ENCODE assay signal across 9 mouse cellular contexts in the genomic region with DNA sequence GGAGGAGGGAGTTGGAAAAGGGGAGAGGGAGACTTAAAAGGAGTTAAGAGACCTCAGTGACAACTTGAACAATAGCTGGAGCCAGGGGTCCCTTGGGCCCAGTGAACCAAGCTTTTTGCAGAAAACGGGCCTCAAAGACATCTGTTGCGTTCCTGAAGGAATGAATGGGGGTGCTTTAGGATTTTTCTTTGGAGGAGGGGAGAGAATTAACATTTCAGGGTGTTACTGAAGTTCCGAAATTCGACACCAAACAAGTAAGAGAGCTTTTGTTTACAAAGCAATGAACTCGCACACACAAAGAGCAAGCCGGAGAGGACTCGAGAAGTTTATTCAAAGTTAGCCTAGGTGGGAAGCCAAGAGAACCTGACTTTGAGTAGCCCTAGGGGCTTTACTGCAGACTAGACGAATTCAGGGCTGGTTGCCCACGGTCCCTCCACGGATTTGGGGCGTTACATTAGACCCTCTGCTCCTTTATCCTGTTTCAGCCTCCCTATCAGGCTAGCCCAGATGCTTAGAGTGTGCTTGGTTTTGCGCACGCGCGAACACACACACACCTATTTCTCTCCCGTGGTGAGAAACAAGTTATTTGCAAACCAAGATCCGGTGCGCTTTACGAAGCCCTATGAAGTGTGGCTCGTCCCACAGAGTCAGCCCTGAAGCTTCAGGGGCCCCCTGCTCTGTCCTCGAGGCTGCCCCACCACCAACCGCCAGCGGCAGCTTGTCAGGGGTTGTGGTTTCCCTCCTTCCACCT. TPM values are rescaled to one million over a fixed set of nuclear protein-coding genes. Genes with fewer than 3 reads are reported as not detected.
DNase-seq lines count a peak whose midpoint lies in the region; ATAC-seq and TF ChIP-seq lines count a peak whose summit lies in the region.
"Had no signal": no experiment of that assay in that cellular context is flagged by ENCODE, and none has a peak within 500 bp of the region (broad histone marks: within the 10 kb centered on the region; RNA-seq: fewer than 3 reads in every experiment).

No protein-coding gene starts in this region.

- peak overlapping the region; percentile 96 for H3K4me2 ChIP-seq in hindbrain, embryonic 12.5 days (replicated peaks)
- H3K4me2 ChIP-seq in liver, embryonic 11.5 days: peak overlapping the region; percentile 92
- H3K4me2 ChIP-seq in neural tube, embryonic 13.5 days: peak overlapping the region; percentile 98

- ATAC-seq in hindbrain, embryonic 12.5 days (ENCODE audit: low FRiP score): no peak
- ATAC-seq in liver, embryonic 11.5 days (replicated peaks; ENCODE audit: low FRiP score): peak; percentile 76
- ATAC-seq in neural tube, embryonic 13.5 days (ENCODE audit: low read depth): peak; percentile 16; the same call in 1 of the 2 replicates

- intact Hi-C loops in gastrocnemius, adult 2 months (cut with DNase I): loop anchor here (2.0 to 5.0 kb wide), 2 partner anchors 108 to 157 kb away; partner anchors contain the start of genes Aagab and Iqch
- intact Hi-C loops in gastrocnemius, postnatal 14 days (cut with DNase I; ENCODE audit: low total_unique reads): loop anchor here (10.0 kb wide), 1 partner anchor 94 kb away; no protein-coding TSS in a partner anchor

- H3K27ac ChIP-seq in gastrocnemius, adult 2 months: peak overlapping the region; percentile 97
- H3K27ac ChIP-seq in hindbrain, embryonic 12.5 days: peak overlapping the region; percentile 86
- H3K27ac ChIP-seq in liver, embryonic 11.5 days (ENCODE audit: low read depth, low read length): peak overlapping the region; percentile 93
- peak overlapping the region; percentile 90 for H3K27ac ChIP-seq in neural tube, embryonic 13.5 days (replicated peaks)

- H3K4me3 ChIP-seq in gastrocnemius, adult 2 months: peak overlapping the region; percentile 95
- H3K4me3 ChIP-seq in hindbrain, embryonic 12.5 days: peak overlapping the region; percentile 78
- peak overlapping the region; percentile 87 for H3K4me3 ChIP-seq in liver, embryonic 11.5 days (ENCODE audit: low read depth, low read length)
- peak overlapping the region; percentile 74 for H3K4me3 ChIP-seq in neural tube, embryonic 13.5 days

- H3K9ac ChIP-seq in hindbrain, embryonic 12.5 days: peak overlapping the region; percentile 76
- peak overlapping the region; percentile 83 for H3K9ac ChIP-seq in liver, embryonic 11.5 days (ENCODE audit: low read depth, low read length)
- H3K9ac ChIP-seq in neural tube, embryonic 13.5 days: peak overlapping the region; percentile 85

- no peaks in the 10 kb centered on the region; the same call in 1 of the 2 replicates for H3K27me3 ChIP-seq in hindbrain, embryonic 12.5 days
- no peaks in the 10 kb centered on the region for H3K27me3 ChIP-seq in liver, embryonic 11.5 days (replicated peaks; ENCODE audit: control insufficient read depth, insufficient read depth, low read length)
- H3K27me3 ChIP-seq in neural tube, embryonic 13.5 days: peaks cover 12% of the 10 kb centered on the region; the same call in 1 of the 2 replicates
- H3K27me3 ChIP-seq: Patski had no signal

- peaks cover 4% of the 10 kb centered on the region; the same call in 1 of the 2 replicates for H3K9me3 ChIP-seq in hindbrain, embryonic 12.5 days (replicated peaks)
- no peaks in the 10 kb centered on the region for H3K9me3 ChIP-seq in liver, embryonic 11.5 days (ENCODE audit: control insufficient read depth, low read length)
- H3K9me3 ChIP-seq in neural tube, embryonic 13.5 days: no peaks in the 10 kb centered on the region

- no peak for DNase-seq in gastrocnemius, adult 2 months
- DNase-seq in gastrocnemius, postnatal 14 days: no peak
- peak; percentile 82 for DNase-seq in embryo, embryonic 10 days (ENCODE audit: low spot score)
- DNase-seq in liver, embryonic 11.5 days (ENCODE audit: low spot score): peak; percentile 77
- DNase-seq in urinary bladder, postnatal 36 days (ENCODE audit: low spot score in 2 of 2): no peak
- no peak for DNase-seq in ovary, adult 18-20 months (ENCODE audit: low spot score)

- 0% methylated on average over 23 of the region's 23 CpGs for WGBS in hindbrain, embryonic 12.5 days
- under 1% methylated on average over 23 of the region's 23 CpGs for WGBS in liver, embryonic 11.5 days
- under 1% methylated on average over 23 of the region's 23 CpGs for WGBS in neural tube, embryonic 13.5 days

- H3K4me1 ChIP-seq in hindbrain, embryonic 12.5 days: peaks cover 44% of the 10 kb centered on the region
- H3K4me1 ChIP-seq in liver, embryonic 11.5 days (replicated peaks; ENCODE audit: control insufficient read depth, insufficient read depth, low read length): peaks cover 43% of the 10 kb centered on the region
- H3K4me1 ChIP-seq in neural tube, embryonic 13.5 days (replicated peaks): peaks cover 57% of the 10 kb centered on the region

- no peaks in the 10 kb centered on the region for H3K36me3 ChIP-seq in hindbrain, embryonic 12.5 days
- H3K36me3 ChIP-seq in liver, embryonic 11.5 days (ENCODE audit: control insufficient read depth, insufficient read depth, low read length): no peaks in the 10 kb centered on the region
- no peaks in the 10 kb centered on the region for H3K36me3 ChIP-seq in neural tube, embryonic 13.5 days

- no peak for TF ChIP-seq CTCF in gastrocnemius, adult 2 months (IDR thresholded peaks at IDR 0.05)

RNA-seq across cellular contexts. Expression of gene Smad3, which starts 1.0 kb away (rescaled TPM):
- 10 to 100 TPM; 61.7 to 75.3 TPM for total RNA-seq in gastrocnemius, adult 2 months (2021)
- 10 to 100 TPM; 39.3 to 40.2 TPM for total RNA-seq in gastrocnemius, postnatal 14 days (2021)
- 24.1 and 25.4 TPM in 2 replicates for polyA plus RNA-seq in hindbrain, embryonic 12.5 days (2016; fragmentation: Nextera tagmentation; extraction: Ambion mirVana)
- 7.2 and 7.3 TPM in 2 replicates for polyA plus RNA-seq in liver, embryonic 11.5 days (2014; fragmentation: Nextera tagmentation; extraction: Ambion mirVana)
- 13.2 and 14.9 TPM in 2 replicates for polyA plus RNA-seq in neural tube, embryonic 13.5 days (2015; fragmentation: Nextera tagmentation; extraction: Ambion mirVana)

Comparison
In these comparisons a context has a peak if more than half of its experiments do, and no peak if none do; other contexts are left out.
1. DNase-seq: peak in embryo, embryonic 10 days (single experiment) and liver, embryonic 11.5 days (single experiment); none in gastrocnemius, adult 2 months (single experiment), gastrocnemius, postnatal 14 days (single experiment), urinary bladder, postnatal 36 days (0 of 2) and ovary, adult 18-20 months (single experiment).
2. Peak in every context shown above with its lines, with median percentiles within 50 percentile points of each other: H3K27ac ChIP-seq, H3K4me3 ChIP-seq, H3K4me2 ChIP-seq and H3K9ac ChIP-seq.